Mouse (Mus musculus) liver, postnatal 0 days (tissue): ENCODE data around the gene Wdr73.

ENCODE experiments used
- CTCF ChIP-seq: sonication (generic); IDR thresholded peaks from 2 replicates; pipeline ENCODE4 v1.5.1; 2016; ENCODE audit warnings: antibody characterized with exemption, low read depth
- EP300 ChIP-seq: IDR thresholded peaks from 2 replicates; pipeline ENCODE4 v1.6.1; 2016; ENCODE audit warnings: antibody characterized with exemption, low read depth, mild to moderate bottlenecking

- TF ChIP-seq CTCF (no peak), EP300 (no peak)
These were observed 45.8 kb downstream of the Wdr73 start for GRCm38 (mm10) chr7:80855316-80855715.
